Mouse (Mus musculus): ENCODE measurements around the gene Tnfrsf8. TPM values are rescaled to one million over a fixed set of nuclear protein-coding genes. Genes with fewer than 3 reads are reported as not detected.

Tnfrsf8 gene
- total and polyA plus RNA-seq, 2 experiments, result 0.02 to 0.09 TPM

DNA sequence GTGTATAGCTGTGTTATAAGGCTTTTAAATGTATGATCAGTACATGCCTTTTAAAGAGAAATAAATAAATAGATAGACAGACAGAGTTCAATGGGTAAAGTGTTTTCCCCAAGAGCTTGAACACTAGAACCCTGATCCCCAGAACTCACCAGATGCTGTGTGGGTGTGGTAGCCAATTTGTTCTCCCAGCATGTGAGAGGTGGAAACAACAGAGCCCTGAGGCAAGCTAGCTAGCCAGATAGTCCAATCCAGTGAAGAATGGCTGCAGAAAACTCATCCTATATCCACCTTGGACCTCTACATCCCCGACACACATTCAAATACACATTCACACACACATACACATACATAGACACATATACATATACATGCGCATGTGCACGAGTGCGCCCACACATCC is 63.4 kb downstream of the Tnfrsf8 start:
- WGBS, result 94% methylated on average over 4 of the region's 4 CpGs
- Histone ChIP-seq H3K36me3 (ENCODE audit: control insufficient read depth, insufficient read depth, low read length) (no peaks in the 10 kb centered on the region), H3K27me3 (ENCODE audit: control insufficient read depth, insufficient read depth, low read length) (no peaks in the 10 kb centered on the region), H3K79me2 (ENCODE audit: control insufficient read depth, insufficient read depth, low read length) (peaks cover under 1% of the 10 kb centered on the region; the same call in 1 of the 2 replicates), H3K9ac (ENCODE audit: low read depth, low read length) (no peak overlapping the region), H3K27ac (replicated peaks; ENCODE audit: insufficient read depth, low read depth, low read length) (no peak overlapping the region), H3K4me1 (ENCODE audit: control insufficient read depth, insufficient read depth, low read length) (peaks cover 2% of the 10 kb centered on the region; the same call in 1 of the 2 replicates), H3K4me3 (ENCODE audit: insufficient read depth, low read depth, low read length) (no peak overlapping the region)
- DNase-seq (ENCODE audit: extremely low read depth, low read depth, low spot score), result no peak
- no peak for TF ChIP-seq POLR2A (IDR thresholded peaks at IDR 0.05; ENCODE audit: extremely low read depth, insufficient read depth, low read length)
- TF ChIP-seq CTCF (IDR thresholded peaks at IDR 0.05; ENCODE audit: low read depth, low read length), result no peak

DNA sequence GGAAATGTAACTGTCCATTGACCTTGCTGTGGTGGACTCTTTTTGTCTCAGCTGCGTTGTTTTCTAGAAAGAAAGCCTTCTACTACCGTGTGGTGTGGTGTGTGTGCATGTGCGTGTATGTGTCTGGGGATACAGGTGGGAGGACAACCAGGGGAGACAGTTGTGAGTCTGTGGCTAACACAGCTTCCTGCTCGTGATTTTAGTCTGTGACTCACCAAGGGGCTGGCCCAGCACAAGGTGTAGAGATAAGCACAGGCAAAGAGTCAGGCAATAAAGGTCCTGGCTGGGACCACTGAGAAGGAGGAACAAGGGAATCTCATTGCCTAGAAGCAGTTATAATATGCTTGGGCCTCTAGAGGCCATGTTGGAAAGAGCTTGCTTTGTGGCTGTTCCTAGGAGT is 65.0 kb downstream of the Tnfrsf8 start:
- Histone ChIP-seq H3K9ac (ENCODE audit: low read depth, low read length) (no peak overlapping the region), H3K27ac (replicated peaks; ENCODE audit: insufficient read depth, low read depth, low read length) (no peak overlapping the region), H3K4me1 (ENCODE audit: control insufficient read depth, insufficient read depth, low read length) (peaks cover 9% of the 10 kb centered on the region), H3K36me3 (ENCODE audit: control insufficient read depth, insufficient read depth, low read length) (no peaks in the 10 kb centered on the region), H3K79me2 (ENCODE audit: control insufficient read depth, insufficient read depth, low read length) (peaks cover 15% of the 10 kb centered on the region; the same call in 1 of the 2 replicates), H3K4me3 (ENCODE audit: insufficient read depth, low read depth, low read length) (no peak overlapping the region), H3K27me3 (ENCODE audit: control insufficient read depth, insufficient read depth, low read length) (no peaks in the 10 kb centered on the region)
- no peak for DNase-seq (ENCODE audit: extremely low read depth, low read depth, low spot score)
- TF ChIP-seq CTCF (IDR thresholded peaks at IDR 0.05; ENCODE audit: low read depth, low read length) (no peak), POLR2A (IDR thresholded peaks at IDR 0.05; ENCODE audit: extremely low read depth, insufficient read depth, low read length) (no peak)
- WGBS, result 87% methylated on average over 4 of the region's 4 CpGs

DNA sequence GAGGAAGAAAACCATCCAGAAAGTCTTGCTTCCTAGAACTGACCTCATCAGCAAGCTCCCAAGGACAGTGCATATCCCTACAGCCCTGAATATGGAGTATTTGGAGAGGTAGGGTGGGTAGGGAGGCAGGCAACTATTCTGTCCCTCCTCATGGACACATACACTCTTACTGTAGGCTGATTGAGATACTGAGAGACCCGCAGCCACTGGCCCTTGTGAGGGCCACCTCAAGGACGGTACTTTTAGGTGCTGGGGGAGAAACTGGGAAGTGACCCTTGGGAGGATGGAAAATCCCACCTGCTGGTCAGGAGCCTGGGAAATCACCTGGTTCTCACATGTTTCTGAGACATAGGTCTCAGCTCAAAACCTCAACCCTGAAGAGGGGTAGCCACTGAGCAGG is 67.4 kb downstream of the Tnfrsf8 start:
- Histone ChIP-seq H3K9ac (ENCODE audit: low read depth, low read length) (no peak overlapping the region), H3K4me3 (ENCODE audit: insufficient read depth, low read depth, low read length) (no peak overlapping the region), H3K27me3 (ENCODE audit: control insufficient read depth, insufficient read depth, low read length) (no peaks in the 10 kb centered on the region), H3K4me1 (ENCODE audit: control insufficient read depth, insufficient read depth, low read length) (peaks cover 27% of the 10 kb centered on the region), H3K36me3 (ENCODE audit: control insufficient read depth, insufficient read depth, low read length) (no peaks in the 10 kb centered on the region), H3K27ac (replicated peaks; ENCODE audit: insufficient read depth, low read depth, low read length) (no peak overlapping the region), H3K79me2 (ENCODE audit: control insufficient read depth, insufficient read depth, low read length) (peaks cover 37% of the 10 kb centered on the region)
- no peak for DNase-seq (ENCODE audit: extremely low read depth, low read depth, low spot score)
- WGBS, result 65% methylated on average over 2 of the region's 2 CpGs
- TF ChIP-seq CTCF (IDR thresholded peaks at IDR 0.05; ENCODE audit: low read depth, low read length) (no peak), POLR2A (IDR thresholded peaks at IDR 0.05; ENCODE audit: extremely low read depth, insufficient read depth, low read length) (no peak)

DNA sequence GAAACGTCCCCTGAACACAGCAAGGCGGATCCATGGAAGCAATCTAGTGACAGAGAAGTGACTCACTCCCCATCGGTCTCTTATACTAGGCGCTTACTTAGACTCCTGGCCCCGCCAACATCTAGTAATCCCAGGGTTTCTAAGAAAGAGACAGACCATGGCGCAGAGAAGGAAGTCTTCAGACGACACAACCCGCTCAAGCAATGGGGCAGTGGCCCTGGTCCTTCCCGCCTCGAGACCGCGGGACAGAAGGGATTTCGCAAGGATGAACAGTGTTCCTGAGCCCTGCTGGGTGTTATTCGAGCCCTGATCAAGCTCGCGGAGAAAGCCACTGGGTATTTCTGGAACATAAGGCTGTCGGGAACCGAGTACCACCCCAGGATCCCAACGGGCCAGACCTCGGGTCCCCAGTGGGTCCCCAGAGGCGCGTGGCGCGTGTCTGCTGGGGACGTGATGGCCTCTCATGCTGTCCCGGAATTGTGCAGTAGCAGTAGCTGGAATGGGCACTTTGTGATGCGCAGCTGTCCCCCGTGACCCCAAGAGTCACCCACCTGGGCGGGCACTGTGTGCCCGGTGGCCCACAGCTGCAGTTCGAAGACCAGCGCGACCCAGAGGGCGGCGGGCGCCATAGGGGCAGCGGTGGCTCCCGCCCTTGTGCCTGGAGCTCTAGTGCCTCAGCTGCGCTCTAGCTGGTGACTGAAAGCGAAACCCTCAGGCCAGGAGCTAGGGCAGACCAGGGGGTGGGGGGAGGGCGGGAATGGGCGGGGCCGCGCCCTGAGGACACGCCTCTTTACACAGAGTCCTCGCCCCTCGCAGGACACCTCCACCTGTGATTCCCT is 68.6 kb downstream of the Tnfrsf8 start, which contains the start of gene Tnfrsf1b:
TSS of gene Tnfrsf1b (minus strand) at position 698 of the 839 bp plus-strand sequence.
- H3K4me3 ChIP-seq (ENCODE audit: insufficient read depth, low read depth, low read length), result peak within 1 kb of the TSS; percentile 93
- peaks cover 39% of the 10 kb centered on the region for H3K79me2 ChIP-seq (ENCODE audit: control insufficient read depth, insufficient read depth, low read length)
- H3K4me1 ChIP-seq (ENCODE audit: control insufficient read depth, insufficient read depth, low read length), result peaks cover 27% of the 10 kb centered on the region
- peak; percentile 76 for DNase-seq (ENCODE audit: extremely low read depth, low read depth, low spot score)
- WGBS, result under 1% methylated on average over 47 of the region's 47 CpGs
- peak within 1 kb of the TSS; percentile 92 for H3K27ac ChIP-seq (replicated peaks; ENCODE audit: insufficient read depth, low read depth, low read length)
- H3K36me3 ChIP-seq (ENCODE audit: control insufficient read depth, insufficient read depth, low read length), result no peaks in the 10 kb centered on the region
- no peaks in the 10 kb centered on the region for H3K27me3 ChIP-seq (ENCODE audit: control insufficient read depth, insufficient read depth, low read length)
- H3K9ac ChIP-seq (ENCODE audit: low read depth, low read length), result peak within 1 kb of the TSS; percentile 95
- peak; percentile 97 for TF ChIP-seq POLR2A (IDR thresholded peaks at IDR 0.05; ENCODE audit: extremely low read depth, insufficient read depth, low read length)
- 0 out of 2 replicates have a peak, but pooled peaks have one; percentile 10 for TF ChIP-seq CTCF (IDR thresholded peaks at IDR 0.05; ENCODE audit: low read depth, low read length)

DNA sequence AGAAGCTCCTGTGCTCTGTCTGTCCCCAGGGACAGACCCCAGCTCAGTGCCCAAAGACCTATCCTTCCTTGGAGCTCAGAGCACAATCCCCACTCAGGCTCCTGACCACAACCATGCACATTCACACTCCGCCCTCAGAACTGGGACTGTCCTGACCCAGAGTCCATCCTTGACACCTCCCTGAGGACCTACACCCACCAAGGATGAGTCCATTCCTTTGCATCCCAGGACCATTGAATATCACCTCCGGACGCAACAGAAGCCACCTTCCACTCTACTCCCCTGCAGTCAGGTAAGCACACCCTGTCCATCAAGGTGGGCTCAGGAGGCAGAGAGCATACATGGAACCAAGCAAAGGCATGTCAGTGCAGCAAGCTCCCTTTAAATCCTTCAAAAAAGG is 69.4 kb downstream of the Tnfrsf8 start:
- H3K27ac ChIP-seq (replicated peaks; ENCODE audit: insufficient read depth, low read depth, low read length), result peak overlapping the region; percentile 19
- peak overlapping the region; percentile 61 for H3K9ac ChIP-seq (ENCODE audit: low read depth, low read length)
- H3K27me3 ChIP-seq (ENCODE audit: control insufficient read depth, insufficient read depth, low read length), result no peaks in the 10 kb centered on the region
- H3K79me2 ChIP-seq (ENCODE audit: control insufficient read depth, insufficient read depth, low read length), result peaks cover 44% of the 10 kb centered on the region
- peaks cover 30% of the 10 kb centered on the region for H3K4me1 ChIP-seq (ENCODE audit: control insufficient read depth, insufficient read depth, low read length)
- H3K4me3 ChIP-seq (ENCODE audit: insufficient read depth, low read depth, low read length), result peak overlapping the region; percentile 93
- H3K36me3 ChIP-seq (ENCODE audit: control insufficient read depth, insufficient read depth, low read length), result no peaks in the 10 kb centered on the region
- 56% methylated on average over 3 of the region's 3 CpGs for WGBS
- TF ChIP-seq POLR2A (IDR thresholded peaks at IDR 0.05; ENCODE audit: extremely low read depth, insufficient read depth, low read length) (no peak), CTCF (IDR thresholded peaks at IDR 0.05; ENCODE audit: low read depth, low read length) (no peak)
- DNase-seq (ENCODE audit: extremely low read depth, low read depth, low spot score), result no peak

DNA sequence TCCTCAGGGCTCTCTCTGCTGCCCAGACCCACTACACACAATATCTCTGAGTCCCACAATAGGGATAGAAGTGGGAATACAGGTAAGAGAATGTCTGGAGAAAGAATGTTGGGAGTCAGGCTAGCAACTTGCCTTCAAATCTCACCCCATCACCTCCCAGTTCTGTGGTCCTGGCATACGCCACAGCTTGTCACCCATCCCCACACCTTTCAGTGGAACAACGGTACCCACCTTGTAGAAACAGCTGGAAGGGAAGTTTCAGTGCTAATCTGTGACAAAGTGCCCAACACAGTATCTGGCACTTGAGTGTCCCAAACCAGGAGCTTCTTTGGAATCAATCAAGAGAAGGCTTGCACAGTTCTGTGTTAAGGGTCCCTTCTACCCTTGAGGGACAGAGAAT is 70.3 kb downstream of the Tnfrsf8 start:
- Histone ChIP-seq H3K27ac (replicated peaks; ENCODE audit: insufficient read depth, low read depth, low read length) (peak overlapping the region; percentile 39; the same call in 1 of the 2 replicates), H3K79me2 (ENCODE audit: control insufficient read depth, insufficient read depth, low read length) (peaks cover 47% of the 10 kb centered on the region)

More for the DNA sequence above, 70.3 kb downstream of the Tnfrsf8 start:
- Histone ChIP-seq H3K36me3 (ENCODE audit: control insufficient read depth, insufficient read depth, low read length) (no peaks in the 10 kb centered on the region), H3K4me1 (ENCODE audit: control insufficient read depth, insufficient read depth, low read length) (peaks cover 36% of the 10 kb centered on the region), H3K27me3 (ENCODE audit: control insufficient read depth, insufficient read depth, low read length) (no peaks in the 10 kb centered on the region), H3K4me3 (ENCODE audit: insufficient read depth, low read depth, low read length) (peak overlapping the region; percentile 93; the same call in 1 of the 2 replicates), H3K9ac (ENCODE audit: low read depth, low read length) (peak overlapping the region; percentile 61)
- TF ChIP-seq POLR2A (IDR thresholded peaks at IDR 0.05; ENCODE audit: extremely low read depth, insufficient read depth, low read length), result no peak
- no peak for TF ChIP-seq CTCF (IDR thresholded peaks at IDR 0.05; ENCODE audit: low read depth, low read length)
- WGBS, result 84% methylated on average over 2 of the region's 2 CpGs
- no peak for DNase-seq (ENCODE audit: extremely low read depth, low read depth, low spot score)

All from liver, adult 2 months (tissue).